Mouse (Mus musculus): ENCODE data around the gene Spib. TPM values are rescaled to one million over a fixed set of nuclear protein-coding genes. Genes with fewer than 3 reads are reported as not detected.

Spib gene
- polyA plus RNA-seq, 1 experiment from 2014 or later = 0.05 TPM

DNA sequence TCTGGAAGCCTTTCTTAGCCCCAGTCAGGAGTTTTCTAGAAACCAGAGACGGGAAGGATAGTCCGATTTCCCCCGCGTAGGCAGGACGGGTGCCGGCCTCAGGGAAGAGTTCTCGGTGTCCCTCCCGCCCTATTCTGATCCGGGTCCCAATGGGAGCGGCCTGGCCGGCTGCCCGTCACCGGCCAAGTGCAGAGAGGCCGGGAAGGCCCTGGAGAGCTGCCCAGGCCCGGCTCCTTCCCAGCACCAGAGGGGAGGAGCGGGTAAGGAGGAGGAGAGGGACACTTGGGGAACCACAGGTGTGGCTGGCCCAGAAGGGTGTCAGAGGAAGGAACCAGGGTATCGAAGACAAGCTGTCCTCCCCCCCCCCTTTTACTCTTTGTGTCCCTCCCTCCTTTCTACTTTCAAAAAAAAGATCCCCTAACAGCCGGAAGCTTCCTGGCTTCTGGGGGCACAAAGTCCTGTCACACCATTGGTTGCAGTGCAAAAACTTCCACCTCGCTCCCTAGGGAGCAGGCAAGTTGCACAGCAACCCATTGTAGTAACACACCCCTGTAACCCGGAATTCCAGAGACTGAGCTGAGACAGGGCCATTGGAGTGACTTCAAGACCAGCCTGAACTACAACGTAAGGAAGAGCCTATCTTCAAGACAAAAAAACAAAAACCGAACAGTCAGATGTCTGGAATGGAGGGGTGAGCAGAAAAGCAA, 6.6 kb downstream of the Spib start:
- H3K4me2 ChIP-seq = no peak overlapping the region

DNA sequence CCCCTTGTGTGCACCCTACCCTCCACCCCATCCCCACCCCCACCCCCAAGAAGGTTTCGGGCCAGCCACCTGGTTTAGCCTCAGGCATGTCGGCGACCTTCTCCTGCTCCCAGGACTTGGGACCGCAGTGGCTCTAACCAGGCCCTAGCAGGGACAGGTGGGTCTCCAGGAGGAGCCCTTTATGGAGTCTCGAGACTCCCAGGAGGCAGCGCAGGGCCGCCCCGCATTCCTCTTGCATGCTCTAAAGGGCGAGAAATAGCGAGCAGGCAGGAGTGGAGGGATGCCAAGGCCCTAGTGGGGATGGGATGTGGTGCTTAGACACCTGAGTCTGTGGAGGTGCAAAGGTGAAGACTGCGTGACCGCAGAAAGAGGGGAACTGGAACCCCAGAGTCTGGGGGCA, 7.4 kb downstream of the Spib start, which contains the start of gene Mybpc2:
TSS of gene Mybpc2 (minus strand) at position 155 of the 400 bp plus-strand sequence.
- Histone ChIP-seq H3K9me3 (ENCODE audit: control insufficient read depth, low read length) (no peaks in the 10 kb centered on the region), H3K4me3 (ENCODE audit: low read depth, low read length) (no peak within 1 kb of the TSS), H3K9ac (ENCODE audit: low read depth, low read length) (no peak within 1 kb of the TSS), H3K4me1 (replicated peaks; ENCODE audit: control insufficient read depth, insufficient read depth, low read length) (peaks cover 7% of the 10 kb centered on the region), H3K36me3 (ENCODE audit: control insufficient read depth, insufficient read depth, low read length) (no peaks in the 10 kb centered on the region), H3K27me3 (replicated peaks; ENCODE audit: control insufficient read depth, insufficient read depth, low read length) (peaks cover 68% of the 10 kb centered on the region), H3K27ac (ENCODE audit: low read depth, low read length) (no peak within 1 kb of the TSS), H3K4me2 (no peak within 1 kb of the TSS)
- WGBS = 28% methylated on average over 12 of the region's 12 CpGs
- DNase-seq (ENCODE audit: low spot score) = no peak
- no peak for ATAC-seq (replicated peaks; ENCODE audit: low FRiP score)

More for the DNA sequence above, 6.6 kb downstream of the Spib start:
- H3K36me3 ChIP-seq (ENCODE audit: control insufficient read depth, insufficient read depth, low read length) = no peaks in the 10 kb centered on the region
- DNase-seq (ENCODE audit: low spot score) (no peak), ATAC-seq (replicated peaks; ENCODE audit: low FRiP score) (no peak)
- no peak overlapping the region for H3K27ac ChIP-seq (ENCODE audit: low read depth, low read length)
- 24% methylated on average over 22 of the region's 22 CpGs for WGBS
- peaks cover 68% of the 10 kb centered on the region for H3K27me3 ChIP-seq (replicated peaks; ENCODE audit: control insufficient read depth, insufficient read depth, low read length)
- H3K4me3 ChIP-seq (ENCODE audit: low read depth, low read length) = no peak overlapping the region
- H3K9me3 ChIP-seq (ENCODE audit: control insufficient read depth, low read length) = no peaks in the 10 kb centered on the region
- H3K9ac ChIP-seq (ENCODE audit: low read depth, low read length) = no peak overlapping the region
- H3K4me1 ChIP-seq (replicated peaks; ENCODE audit: control insufficient read depth, insufficient read depth, low read length) = peaks cover 7% of the 10 kb centered on the region

DNA sequence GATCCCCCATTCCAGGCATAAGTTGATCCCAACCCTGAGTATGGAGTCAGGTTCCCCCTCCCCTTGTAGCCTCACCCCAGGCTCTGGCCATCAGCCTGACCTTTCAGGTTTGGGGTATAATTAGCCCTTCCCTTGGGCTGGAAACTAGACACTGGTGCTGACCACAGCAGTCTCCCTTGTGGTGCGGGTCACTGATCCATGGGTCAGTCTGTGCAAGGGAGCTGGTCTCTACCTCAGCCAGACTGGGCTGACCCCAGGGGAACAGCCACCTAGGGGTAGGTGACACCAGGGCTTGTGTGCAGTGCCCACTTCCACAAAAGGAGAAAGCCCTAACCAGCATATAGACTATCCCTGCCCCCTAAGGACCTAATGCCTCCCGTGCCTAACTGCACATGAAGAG, 8.8 kb downstream of the Spib start:
- ATAC-seq (replicated peaks; ENCODE audit: low FRiP score) (no peak), DNase-seq (ENCODE audit: low spot score) (no peak)
- Histone ChIP-seq H3K4me1 (replicated peaks; ENCODE audit: control insufficient read depth, insufficient read depth, low read length) (peaks cover 4% of the 10 kb centered on the region), H3K9me3 (ENCODE audit: control insufficient read depth, low read length) (no peaks in the 10 kb centered on the region), H3K27me3 (replicated peaks; ENCODE audit: control insufficient read depth, insufficient read depth, low read length) (peaks cover 63% of the 10 kb centered on the region), H3K4me2 (no peak overlapping the region), H3K9ac (ENCODE audit: low read depth, low read length) (no peak overlapping the region), H3K4me3 (ENCODE audit: low read depth, low read length) (no peak overlapping the region), H3K27ac (ENCODE audit: low read depth, low read length) (no peak overlapping the region), H3K36me3 (ENCODE audit: control insufficient read depth, insufficient read depth, low read length) (no peaks in the 10 kb centered on the region)
- 73% methylated on average over 2 of the region's 2 CpGs for WGBS

DNA sequence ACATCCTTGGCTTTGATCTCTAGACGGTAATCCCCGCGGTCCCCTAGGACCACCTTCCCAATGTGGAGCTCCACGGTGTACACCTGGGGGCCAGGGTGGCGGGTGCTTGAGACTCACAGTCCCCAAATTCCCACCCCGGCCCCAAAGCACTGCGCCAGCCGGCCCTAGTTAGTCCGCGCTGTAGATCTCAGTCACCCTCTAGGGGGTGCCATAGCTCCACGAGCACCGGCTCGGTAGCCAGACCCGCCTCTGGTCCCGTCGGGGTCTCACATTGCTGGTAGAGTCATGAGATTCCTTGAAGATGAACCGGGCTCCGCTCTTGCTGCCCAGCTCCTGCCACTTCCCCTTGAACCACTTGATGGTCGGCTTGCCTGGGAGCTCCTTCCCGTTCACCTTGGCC, 10.2 kb downstream of the Spib start:
- ATAC-seq (replicated peaks; ENCODE audit: low FRiP score) = peak; percentile 60
- no peaks in the 10 kb centered on the region for H3K36me3 ChIP-seq (ENCODE audit: control insufficient read depth, insufficient read depth, low read length)
- no peaks in the 10 kb centered on the region for H3K9me3 ChIP-seq (ENCODE audit: control insufficient read depth, low read length)
- peak; percentile 50 for DNase-seq (ENCODE audit: low spot score)
- no peak overlapping the region for H3K9ac ChIP-seq (ENCODE audit: low read depth, low read length)
- H3K4me3 ChIP-seq (ENCODE audit: low read depth, low read length) = no peak overlapping the region
- H3K27me3 ChIP-seq (replicated peaks; ENCODE audit: control insufficient read depth, insufficient read depth, low read length) = peaks cover 55% of the 10 kb centered on the region
- no peak overlapping the region for H3K4me2 ChIP-seq
- no peaks in the 10 kb centered on the region for H3K4me1 ChIP-seq (replicated peaks; ENCODE audit: control insufficient read depth, insufficient read depth, low read length)
- WGBS = 1% methylated on average over 20 of the region's 20 CpGs
- H3K27ac ChIP-seq (ENCODE audit: low read depth, low read length) = no peak overlapping the region

DNA sequence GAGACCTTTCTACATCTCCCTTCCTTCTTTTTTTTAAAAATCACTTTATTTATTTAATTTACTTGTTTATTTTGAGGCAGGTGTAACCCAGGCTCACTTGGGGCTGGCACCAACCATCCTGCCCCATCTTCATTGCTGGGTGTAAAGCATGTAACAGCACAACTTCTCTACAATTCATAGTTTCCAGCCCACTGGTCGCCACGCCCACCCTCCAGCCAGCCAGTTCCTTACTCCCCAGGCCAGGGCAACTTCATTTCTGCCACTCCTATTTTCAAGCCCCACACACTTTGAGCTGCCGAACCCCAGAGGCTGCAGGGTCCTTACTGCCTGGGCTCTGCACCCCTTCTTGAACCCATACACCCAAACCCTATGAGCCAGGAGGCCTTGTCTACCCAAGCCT, 10.9 kb downstream of the Spib start:
- Histone ChIP-seq H3K27ac (ENCODE audit: low read depth, low read length) (no peak overlapping the region), H3K4me2 (no peak overlapping the region), H3K27me3 (replicated peaks; ENCODE audit: control insufficient read depth, insufficient read depth, low read length) (peaks cover 56% of the 10 kb centered on the region), H3K4me3 (ENCODE audit: low read depth, low read length) (no peak overlapping the region), H3K9me3 (ENCODE audit: control insufficient read depth, low read length) (no peaks in the 10 kb centered on the region), H3K9ac (ENCODE audit: low read depth, low read length) (no peak overlapping the region), H3K36me3 (ENCODE audit: control insufficient read depth, insufficient read depth, low read length) (no peaks in the 10 kb centered on the region), H3K4me1 (replicated peaks; ENCODE audit: control insufficient read depth, insufficient read depth, low read length) (no peaks in the 10 kb centered on the region)
- 49% methylated on average over 3 of the region's 3 CpGs for WGBS
- DNase-seq (ENCODE audit: low spot score) (no peak), ATAC-seq (replicated peaks; ENCODE audit: low FRiP score) (no peak)

GRCm38 (mm10) chr7:44519240-44519913, 12.5 kb downstream of the Spib start:
- Histone ChIP-seq H3K27ac (ENCODE audit: low read depth, low read length) (no peak overlapping the region), H3K27me3 (replicated peaks; ENCODE audit: control insufficient read depth, insufficient read depth, low read length) (peaks cover 43% of the 10 kb centered on the region), H3K9ac (ENCODE audit: low read depth, low read length) (no peak overlapping the region), H3K4me1 (replicated peaks; ENCODE audit: control insufficient read depth, insufficient read depth, low read length) (no peaks in the 10 kb centered on the region), H3K4me3 (ENCODE audit: low read depth, low read length) (no peak overlapping the region), H3K4me2 (no peak overlapping the region), H3K9me3 (ENCODE audit: control insufficient read depth, low read length) (no peaks in the 10 kb centered on the region), H3K36me3 (ENCODE audit: control insufficient read depth, insufficient read depth, low read length) (no peaks in the 10 kb centered on the region)
- WGBS = 66% methylated on average over 9 of the region's 9 CpGs
- ATAC-seq (replicated peaks; ENCODE audit: low FRiP score) = no peak
- DNase-seq (ENCODE audit: low spot score) = no peak

- Histone ChIP-seq H3K4me3 (ENCODE audit: low read depth, low read length) (no peak overlapping the region), H3K36me3 (ENCODE audit: control insufficient read depth, insufficient read depth, low read length) (no peaks in the 10 kb centered on the region), H3K4me2 (no peak overlapping the region), H3K27me3 (replicated peaks; ENCODE audit: control insufficient read depth, insufficient read depth, low read length) (peaks cover 10% of the 10 kb centered on the region), H3K9me3 (ENCODE audit: control insufficient read depth, low read length) (no peaks in the 10 kb centered on the region), H3K9ac (ENCODE audit: low read depth, low read length) (no peak overlapping the region), H3K27ac (ENCODE audit: low read depth, low read length) (no peak overlapping the region), H3K4me1 (replicated peaks; ENCODE audit: control insufficient read depth, insufficient read depth, low read length) (no peaks in the 10 kb centered on the region)
- ATAC-seq (replicated peaks; ENCODE audit: low FRiP score) = no peak; the same call in 1 of the 2 replicates
- DNase-seq (ENCODE audit: low spot score) = no peak
These were observed 24.4 kb downstream of the Spib start for GRCm38 (mm10) chr7:44507491-44507890.

GRCm38 (mm10) chr7:44501563-44502115, 30.2 kb downstream of the Spib start:
- Histone ChIP-seq H3K9me3 (ENCODE audit: control insufficient read depth, low read length) (no peaks in the 10 kb centered on the region), H3K9ac (ENCODE audit: low read depth, low read length) (no peak overlapping the region), H3K36me3 (ENCODE audit: control insufficient read depth, insufficient read depth, low read length) (no peaks in the 10 kb centered on the region), H3K27me3 (replicated peaks; ENCODE audit: control insufficient read depth, insufficient read depth, low read length) (peaks cover 6% of the 10 kb centered on the region; the same call in 1 of the 2 replicates), H3K4me1 (replicated peaks; ENCODE audit: control insufficient read depth, insufficient read depth, low read length) (peaks cover 3% of the 10 kb centered on the region; the same call in 1 of the 2 replicates), H3K27ac (ENCODE audit: low read depth, low read length) (no peak overlapping the region), H3K4me3 (ENCODE audit: low read depth, low read length) (no peak overlapping the region), H3K4me2 (no peak overlapping the region)
- DNase-seq (ENCODE audit: low spot score) (peak; percentile 56), ATAC-seq (replicated peaks; ENCODE audit: low FRiP score) (no peak)
- 28% methylated on average over 5 of the region's 5 CpGs for WGBS
